Mouse (Mus musculus): ENCODE data around the gene Defb30.

GRCm38 (mm10) chr14:63067708-63068107 lies 17.9 kb upstream of the Defb30 start:
- no peak for TF ChIP-seq CTCF (IDR thresholded peaks at IDR 0.05; ENCODE audit: insufficient read depth, low read length)
- TF ChIP-seq POLR2A (IDR thresholded peaks at IDR 0.05; ENCODE audit: borderline replicate concordance, extremely low read depth, low read depth, low read length) = no peak

Data from lung, adult 2 months (tissue).